Mouse (Mus musculus): ENCODE results near the gene Gm20741. TPM values are rescaled to one million over a fixed set of nuclear protein-coding genes. Genes with fewer than 3 reads are reported as not detected.

Gm20741 gene
- polyA plus RNA-seq (2015; fragmentation: Nextera tagmentation; extraction: Ambion mirVana) = not detected in 2 replicates

GRCm38 (mm10) chr16:88811827-88812226, at the start of gene Gm20741:
TSS of gene Gm20741 (minus strand) at chr16:88812220.
- Histone ChIP-seq H3K27me3 (no peaks in the 10 kb centered on the region), H3K4me3 (no peak within 1 kb of the TSS), H3K4me1 (no peaks in the 10 kb centered on the region), H3K9ac (no peak within 1 kb of the TSS), H3K4me2 (no peak within 1 kb of the TSS), H3K36me3 (no peaks in the 10 kb centered on the region), H3K9me3 (no peaks in the 10 kb centered on the region), H3K27ac (no peak within 1 kb of the TSS)
- no peak for ATAC-seq (ENCODE audit: insufficient number of reproducible peaks, insufficient read depth, low FRiP score, low TSS enrichment, low read depth)
- WGBS = 81% methylated on average over 2 of the region's 2 CpGs

GRCm38 (mm10) chr16:88851450-88851849, 39.4 kb upstream of the Gm20741 start:
- no peaks in the 10 kb centered on the region for H3K9me3 ChIP-seq
- H3K36me3 ChIP-seq = no peaks in the 10 kb centered on the region
- H3K4me2 ChIP-seq = no peak overlapping the region
- 11% methylated on average over 5 of the region's 5 CpGs for WGBS
- H3K27ac ChIP-seq = no peak overlapping the region
- no peak for ATAC-seq (ENCODE audit: insufficient number of reproducible peaks, insufficient read depth, low FRiP score, low TSS enrichment, low read depth)
- H3K4me3 ChIP-seq = no peak overlapping the region
- no peak overlapping the region for H3K9ac ChIP-seq
- no peaks in the 10 kb centered on the region for H3K4me1 ChIP-seq
- no peaks in the 10 kb centered on the region for H3K27me3 ChIP-seq

- no peak overlapping the region for H3K4me2 ChIP-seq
- H3K4me1 ChIP-seq = no peaks in the 10 kb centered on the region
- 85% methylated on average over 4 of the region's 4 CpGs for WGBS
- no peak overlapping the region for H3K9ac ChIP-seq
- H3K27ac ChIP-seq = no peak overlapping the region
- no peaks in the 10 kb centered on the region for H3K36me3 ChIP-seq
- H3K27me3 ChIP-seq = no peaks in the 10 kb centered on the region
- no peak overlapping the region for H3K4me3 ChIP-seq
- H3K9me3 ChIP-seq = no peaks in the 10 kb centered on the region
- no peak for ATAC-seq (ENCODE audit: insufficient number of reproducible peaks, insufficient read depth, low FRiP score, low TSS enrichment, low read depth)
Observed at GRCm38 (mm10) chr16:88848558-88848957, 36.5 kb upstream of the Gm20741 start.

- ATAC-seq (ENCODE audit: insufficient number of reproducible peaks, insufficient read depth, low FRiP score, low TSS enrichment, low read depth) = no peak
- H3K36me3 ChIP-seq = no peaks in the 10 kb centered on the region
- H3K9me3 ChIP-seq = no peaks in the 10 kb centered on the region
- no peak overlapping the region for H3K4me3 ChIP-seq
- H3K27me3 ChIP-seq = no peaks in the 10 kb centered on the region
- H3K4me1 ChIP-seq = no peaks in the 10 kb centered on the region
- WGBS = 94% methylated on average over 1 of the region's 1 CpGs
- no peak overlapping the region for H3K4me2 ChIP-seq
- H3K9ac ChIP-seq = no peak overlapping the region
- no peak overlapping the region for H3K27ac ChIP-seq
Observed at GRCm38 (mm10) chr16:88847363-88847762, 35.3 kb upstream of the Gm20741 start.

GRCm38 (mm10) chr16:88826978-88827377, 15.0 kb upstream of the Gm20741 start:
- Histone ChIP-seq H3K4me2 (no peak overlapping the region), H3K4me1 (no peaks in the 10 kb centered on the region), H3K9ac (no peak overlapping the region), H3K27ac (no peak overlapping the region), H3K9me3 (no peaks in the 10 kb centered on the region), H3K36me3 (no peaks in the 10 kb centered on the region), H3K4me3 (no peak overlapping the region), H3K27me3 (no peaks in the 10 kb centered on the region; the same call in 1 of the 2 replicates)
- no peak for ATAC-seq (ENCODE audit: insufficient number of reproducible peaks, insufficient read depth, low FRiP score, low TSS enrichment, low read depth)
- 15% methylated on average over 3 of the region's 3 CpGs for whole genome bisulfite sequencing

- no peaks in the 10 kb centered on the region; the same call in 1 of the 2 replicates for H3K27me3 ChIP-seq
- no peak within 1 kb of the TSS for H3K9ac ChIP-seq
- H3K36me3 ChIP-seq = no peaks in the 10 kb centered on the region
- H3K27ac ChIP-seq = no peak within 1 kb of the TSS
- no peaks in the 10 kb centered on the region for H3K9me3 ChIP-seq
- WGBS = 26% methylated on average over 9 of the region's 9 CpGs
- ATAC-seq (ENCODE audit: insufficient number of reproducible peaks, insufficient read depth, low FRiP score, low TSS enrichment, low read depth) = no peak
- no peak within 1 kb of the TSS for H3K4me3 ChIP-seq
- H3K4me1 ChIP-seq = no peaks in the 10 kb centered on the region
- H3K4me2 ChIP-seq = no peak within 1 kb of the TSS
Observed at GRCm38 (mm10) chr16:88826095-88826652, 14.2 kb upstream of the Gm20741 start, which contains the start of gene Krtap14. TSS of gene Krtap14 (minus strand) at chr16:88826145.

GRCm38 (mm10) chr16:88823736-88824135, 11.7 kb upstream of the Gm20741 start:
- no peak for ATAC-seq (ENCODE audit: insufficient number of reproducible peaks, insufficient read depth, low FRiP score, low TSS enrichment, low read depth)
- Histone ChIP-seq H3K27ac (no peak overlapping the region), H3K9ac (no peak overlapping the region), H3K4me3 (no peak overlapping the region), H3K9me3 (no peaks in the 10 kb centered on the region), H3K27me3 (no peaks in the 10 kb centered on the region; the same call in 1 of the 2 replicates), H3K36me3 (no peaks in the 10 kb centered on the region), H3K4me1 (no peaks in the 10 kb centered on the region), H3K4me2 (no peak overlapping the region)
- 77% methylated on average over 3 of the region's 3 CpGs for WGBS

- 80% methylated on average over 3 of the region's 3 CpGs for WGBS
- no peak for ATAC-seq (ENCODE audit: insufficient number of reproducible peaks, insufficient read depth, low FRiP score, low TSS enrichment, low read depth)
Observed at GRCm38 (mm10) chr16:88820066-88820465, 8.0 kb upstream of the Gm20741 start, which contains the start of gene Krtap15. TSS of gene Krtap15 (plus strand) at chr16:88820215.

GRCm38 (mm10) chr16:88786786-88787185, 25.2 kb downstream of the Gm20741 start:
- Histone ChIP-seq H3K9ac (no peak overlapping the region), H3K4me1 (no peaks in the 10 kb centered on the region), H3K27ac (no peak overlapping the region), H3K9me3 (no peaks in the 10 kb centered on the region), H3K36me3 (no peaks in the 10 kb centered on the region), H3K27me3 (no peaks in the 10 kb centered on the region), H3K4me3 (no peak overlapping the region), H3K4me2 (no peak overlapping the region)
- 81% methylated on average over 2 of the region's 2 CpGs for WGBS
- ATAC-seq (ENCODE audit: insufficient number of reproducible peaks, insufficient read depth, low FRiP score, low TSS enrichment, low read depth) = no peak

More at GRCm38 (mm10) chr16:88820066-88820465, 8.0 kb upstream of the Gm20741 start, which contains the start of gene Krtap15:
- H3K27ac ChIP-seq = no peak within 1 kb of the TSS
- H3K9ac ChIP-seq = no peak within 1 kb of the TSS
- no peaks in the 10 kb centered on the region for H3K36me3 ChIP-seq
- no peak within 1 kb of the TSS for H3K4me2 ChIP-seq
- H3K4me3 ChIP-seq = no peak within 1 kb of the TSS
- H3K4me1 ChIP-seq = no peaks in the 10 kb centered on the region
- no peaks in the 10 kb centered on the region for H3K27me3 ChIP-seq
- H3K9me3 ChIP-seq = no peaks in the 10 kb centered on the region

- Histone ChIP-seq H3K4me1 (no peaks in the 10 kb centered on the region), H3K4me3 (no peak within 1 kb of the TSS), H3K9ac (no peak within 1 kb of the TSS), H3K36me3 (no peaks in the 10 kb centered on the region), H3K27ac (no peak within 1 kb of the TSS), H3K9me3 (no peaks in the 10 kb centered on the region), H3K27me3 (no peaks in the 10 kb centered on the region), H3K4me2 (no peak within 1 kb of the TSS)
- ATAC-seq (ENCODE audit: insufficient number of reproducible peaks, insufficient read depth, low FRiP score, low TSS enrichment, low read depth) = no peak
- WGBS = 81% methylated on average over 6 of the region's 6 CpGs
Observed at GRCm38 (mm10) chr16:88777596-88777995, 34.4 kb downstream of the Gm20741 start, which contains the start of gene Gm5965. TSS of gene Gm5965 (plus strand) at chr16:88777896.

GRCm38 (mm10) chr16:88774106-88774505, 37.9 kb downstream of the Gm20741 start, which contains the start of gene 2310057N15Rik:
TSS of gene 2310057N15Rik (minus strand) at chr16:88774206.
- Histone ChIP-seq H3K27me3 (no peaks in the 10 kb centered on the region), H3K4me1 (no peaks in the 10 kb centered on the region), H3K4me3 (no peak within 1 kb of the TSS), H3K4me2 (no peak within 1 kb of the TSS), H3K9me3 (no peaks in the 10 kb centered on the region), H3K36me3 (no peaks in the 10 kb centered on the region), H3K9ac (no peak within 1 kb of the TSS), H3K27ac (no peak within 1 kb of the TSS)
- no peak for ATAC-seq (ENCODE audit: insufficient number of reproducible peaks, insufficient read depth, low FRiP score, low TSS enrichment, low read depth)
- WGBS = 85% methylated on average over 2 of the region's 2 CpGs
